Mouse (Mus musculus) lung, adult 2 months (tissue): ENCODE data around the gene Dap.

Source experiments
- CTCF ChIP-seq: fragments of 200-500 bp; IDR thresholded peaks from 2 replicates; pipeline ENCODE4 v1.5.1; 2011; ENCODE audit warnings: mild to moderate bottlenecking, low read length, control low read depth; ENCODE audit not compliant: insufficient read depth
- POLR2A ChIP-seq: fragments of 200-500 bp; IDR thresholded peaks from 2 replicates; pipeline ENCODE4 v1.6.1; 2011; ENCODE audit warnings: low read depth, mild to moderate bottlenecking, control low read depth, low read length, borderline replicate concordance; ENCODE audit errors: extremely low read depth

- TF ChIP-seq CTCF: no peak
- no peak for TF ChIP-seq POLR2A
Observed at GRCm38 (mm10) chr15:31184651-31185443, 39.3 kb upstream of the Dap start.
